Mouse (Mus musculus) liver, adult 2 months (tissue): ENCODE data around the gene Mapk10.

Experiments
- CTCF ChIP-seq: fragments of 200-500 bp; IDR thresholded peaks from 2 replicates; pipeline ENCODE4 v1.5.1; 2011; ENCODE audit warnings: low read depth, low read length, control low read depth
- POLR2A ChIP-seq: fragments of 200-500 bp; IDR thresholded peaks from 2 replicates; pipeline ENCODE4 v1.6.1; 2011; ENCODE audit warnings: low read length, control low read depth; ENCODE audit not compliant: insufficient read depth; ENCODE audit errors: extremely low read depth

- TF ChIP-seq CTCF (no peak), POLR2A (no peak)
These were observed 322.5 kb downstream of the Mapk10 start for GRCm38 (mm10) chr5:102888482-102889162.
